Mouse (Mus musculus) left cerebral cortex, postnatal 4 days (tissue): Measurements from ENCODE around the gene Agpat2. TPM values are rescaled to one million over a fixed set of nuclear protein-coding genes. Genes with fewer than 3 reads are reported as not detected.

Source experiments
- DNase-seq: peaks from one replicate; pipeline ENCODE4 v3.0.0-alpha.2; 2022
- intact Hi-C: fragments of 180-260 bp; cut with DNase I; formaldehyde crosslinking; loops from one replicate; pipeline ENCODE4 v1.15.1; 2025
- total RNA-seq, 2 experiments: library from RNA; stranded (reverse); gene quantifications; 2 replicates each; pipeline ENCODE4 v1.2.3; 2021

Agpat2 gene
- total RNA-seq, 2 experiments from 2014 or later, result 2.8 to 3.9 TPM

- intact Hi-C loops, result no loop called here
- DNase-seq, result no peak
Measured at GRCm38 (mm10) chr2:26579714-26580113, 24.5 kb downstream of the Agpat2 start, which contains the start of gene Egfl7. Gene Egfl7, plus strand, starts transcription at chr2:26580014.

- intact Hi-C loops, result no loop called here
- DNase-seq, result no peak
Measured at GRCm38 (mm10) chr2:26578369-26578768, 25.8 kb downstream of the Agpat2 start.

- DNase-seq, result no peak
- intact Hi-C loops, result no loop called here
Measured at GRCm38 (mm10) chr2:26576462-26576861, 27.8 kb downstream of the Agpat2 start.

GRCm38 (mm10) chr2:26575865-26576264 is 28.4 kb downstream of the Agpat2 start:
- intact Hi-C loops, result no loop called here

GRCm38 (mm10) chr2:26575378-26575777 is 28.8 kb downstream of the Agpat2 start:
- DNase-seq, result no peak
- intact Hi-C loops, result no loop called here

More at GRCm38 (mm10) chr2:26575865-26576264, 28.4 kb downstream of the Agpat2 start:
- DNase-seq, result no peak

- intact Hi-C loops, result no loop called here
- DNase-seq, result no peak
Measured at GRCm38 (mm10) chr2:26574862-26575261, 29.4 kb downstream of the Agpat2 start.

GRCm38 (mm10) chr2:26573807-26574206 is 30.4 kb downstream of the Agpat2 start:
- intact Hi-C loops, result no loop called here

GRCm38 (mm10) chr2:26573396-26573795 is 30.8 kb downstream of the Agpat2 start:
- DNase-seq, result peak; percentile 89
- intact Hi-C loops, result no loop called here

More at GRCm38 (mm10) chr2:26573807-26574206, 30.4 kb downstream of the Agpat2 start:
- no peak for DNase-seq

GRCm38 (mm10) chr2:26571826-26572225 is 32.4 kb downstream of the Agpat2 start:
- no peak for DNase-seq
- intact Hi-C loops, result no loop called here

GRCm38 (mm10) chr2:26571400-26571799 is 32.8 kb downstream of the Agpat2 start:
- no peak for DNase-seq
- intact Hi-C loops, result no loop called here

- intact Hi-C loops, result no loop called here
- DNase-seq, result peak; percentile 77
Measured at GRCm38 (mm10) chr2:26570034-26570433, 34.2 kb downstream of the Agpat2 start.

GRCm38 (mm10) chr2:26566221-26566620 is 38.0 kb downstream of the Agpat2 start:
- peak; percentile 57 for DNase-seq
- intact Hi-C loops, result no loop called here

- intact Hi-C loops, result loop anchor here (5.0 kb wide), 1 partner anchor 109 kb away; no protein-coding TSS in a partner anchor
- no peak for DNase-seq
Measured at GRCm38 (mm10) chr2:26561351-26562016, 42.7 kb downstream of the Agpat2 start.

GRCm38 (mm10) chr2:26560506-26560905 is 43.7 kb downstream of the Agpat2 start:
- DNase-seq, result no peak
- intact Hi-C loops, result loop anchor here (5.0 kb wide), 1 partner anchor 108 kb away; no protein-coding TSS in a partner anchor

- intact Hi-C loops, result no loop called here
- no peak for DNase-seq
Measured at GRCm38 (mm10) chr2:26556535-26556993, 47.7 kb downstream of the Agpat2 start.

GRCm38 (mm10) chr2:26555076-26555475 is 49.1 kb downstream of the Agpat2 start:
- intact Hi-C loops, result no loop called here
- no peak for DNase-seq

GRCm38 (mm10) chr2:26553904-26554303 is 50.3 kb downstream of the Agpat2 start:
- no peak for DNase-seq
- intact Hi-C loops, result no loop called here

GRCm38 (mm10) chr2:26552066-26552465 is 52.2 kb downstream of the Agpat2 start:
- intact Hi-C loops, result no loop called here
- DNase-seq, result no peak

- DNase-seq, result no peak
- intact Hi-C loops, result no loop called here
Measured at GRCm38 (mm10) chr2:26551446-26551845, 52.8 kb downstream of the Agpat2 start.

- intact Hi-C loops, result no loop called here
- DNase-seq, result peak; percentile 54
Measured at GRCm38 (mm10) chr2:26550777-26551176, 53.4 kb downstream of the Agpat2 start.

GRCm38 (mm10) chr2:26550205-26550604 is 54.0 kb downstream of the Agpat2 start:
- no peak for DNase-seq
- intact Hi-C loops, result no loop called here

GRCm38 (mm10) chr2:26549801-26550200 is 54.4 kb downstream of the Agpat2 start:
- intact Hi-C loops, result no loop called here
- no peak for DNase-seq
